Mouse (Mus musculus) hindbrain, embryonic 16.5 days (tissue): ENCODE data around the gene Atg7. TPM values are rescaled to one million over a fixed set of nuclear protein-coding genes. Genes with fewer than 3 reads are reported as not detected.

Experiments
- ATAC-seq: fragments of 200-750 bp; cut with Nextera tagmentation; 2 replicates; pipeline ENCODE4 v1.8.0; 2017; ENCODE audit warnings: moderate TSS enrichment, moderate library complexity
- H3K27ac ChIP-seq: fragments of 300-500 bp; sonication (generic); 2 replicates; pipeline ENCODE4 v1.5.1; 2014; ENCODE audit warnings: low read depth, mild to moderate bottlenecking, control low read depth, low read length, moderate library complexity
- H3K27me3 ChIP-seq: fragments of 300-500 bp; sonication (generic); replicated peaks from 2 replicates; pipeline ENCODE4 v1.6.1; 2014; ENCODE audit warnings: low read length; ENCODE audit not compliant: control insufficient read depth, insufficient read depth
- H3K36me3 ChIP-seq: fragments of 300-500 bp; sonication (generic); 2 replicates; pipeline ENCODE4 v1.6.1; 2014; ENCODE audit warnings: mild to moderate bottlenecking, low read length, moderate library complexity, mixed read lengths; ENCODE audit not compliant: control insufficient read depth, insufficient read depth
- H3K4me1 ChIP-seq: fragments of 300-500 bp; sonication (generic); 2 replicates; pipeline ENCODE4 v1.6.1; 2014; ENCODE audit warnings: low read depth, low read length; ENCODE audit not compliant: control insufficient read depth, insufficient read depth
- H3K4me2 ChIP-seq: fragments of 300-500 bp; sonication (generic); 2 replicates; pipeline ENCODE4 v1.6.1; 2014; ENCODE audit warnings: mild to moderate bottlenecking, low read length, control low read depth, moderate library complexity
- H3K4me3 ChIP-seq: fragments of 300-500 bp; sonication (generic); 2 replicates; pipeline ENCODE4 v1.5.1; 2014; ENCODE audit warnings: mild to moderate bottlenecking, low read length, control low read depth, moderate library complexity
- H3K9ac ChIP-seq: fragments of 300-500 bp; sonication (generic); 2 replicates; pipeline ENCODE4 v1.6.1; 2014; ENCODE audit warnings: low read depth, mild to moderate bottlenecking, control low read depth, low read length, moderate library complexity
- H3K9me3 ChIP-seq: fragments of 300-500 bp; sonication (generic); 2 replicates; pipeline ENCODE4 v1.6.1; 2014; ENCODE audit warnings: mild to moderate bottlenecking, low read length, moderate library complexity; ENCODE audit not compliant: control insufficient read depth
- WGBS: fragments of 180-500 bp; shearing (Covaris S2); extraction: QIAGEN DNeasy Blood & Tissue Kit; methylation state at CpG from one replicate; pipeline ENCODE4 v1.1.7; 2014; 5-methylcytosine and 5-hydroxymethylcytosine counted together
- polyA plus RNA-seq: library from polyadenylated mRNA; unstranded; fragments of >200 nt; fragmentation: Nextera tagmentation; extraction: Ambion mirVana; gene quantifications from 2 replicates; pipeline ENCODE4 v1.2.1, GENCODE M21; 2015

Gene Atg7
- polyA plus RNA-seq, 1 experiment from 2014 or later = 18.0 TPM

DNA sequence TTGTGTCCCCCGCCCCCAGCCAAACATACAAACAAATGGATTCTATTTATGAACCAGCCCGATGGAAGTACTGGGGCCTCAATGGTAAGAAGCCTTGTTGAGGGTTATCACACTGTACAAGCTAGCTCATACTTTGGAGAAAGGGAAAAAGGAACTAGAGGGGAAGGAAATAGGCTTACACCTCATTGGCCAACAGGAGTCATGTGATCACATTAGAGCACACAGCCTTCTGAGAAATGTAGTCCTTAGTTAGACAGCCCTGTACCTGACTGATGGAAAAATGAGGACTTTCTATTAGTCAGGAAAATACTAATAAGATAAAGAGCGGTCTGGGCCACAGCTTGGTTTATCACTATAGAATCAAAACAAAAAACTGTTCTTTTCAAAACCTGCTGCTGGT lies 188.9 kb downstream of the Atg7 start:
- Histone ChIP-seq H3K27ac (no peak overlapping the region), H3K36me3 (no peaks in the 10 kb centered on the region), H3K4me2 (no peak overlapping the region), H3K9ac (no peak overlapping the region), H3K27me3 (no peaks in the 10 kb centered on the region), H3K9me3 (no peaks in the 10 kb centered on the region), H3K4me1 (peaks cover 14% of the 10 kb centered on the region), H3K4me3 (no peak overlapping the region)
- ATAC-seq = no peak
- 94% methylated on average over 3 of the region's 3 CpGs for WGBS

DNA sequence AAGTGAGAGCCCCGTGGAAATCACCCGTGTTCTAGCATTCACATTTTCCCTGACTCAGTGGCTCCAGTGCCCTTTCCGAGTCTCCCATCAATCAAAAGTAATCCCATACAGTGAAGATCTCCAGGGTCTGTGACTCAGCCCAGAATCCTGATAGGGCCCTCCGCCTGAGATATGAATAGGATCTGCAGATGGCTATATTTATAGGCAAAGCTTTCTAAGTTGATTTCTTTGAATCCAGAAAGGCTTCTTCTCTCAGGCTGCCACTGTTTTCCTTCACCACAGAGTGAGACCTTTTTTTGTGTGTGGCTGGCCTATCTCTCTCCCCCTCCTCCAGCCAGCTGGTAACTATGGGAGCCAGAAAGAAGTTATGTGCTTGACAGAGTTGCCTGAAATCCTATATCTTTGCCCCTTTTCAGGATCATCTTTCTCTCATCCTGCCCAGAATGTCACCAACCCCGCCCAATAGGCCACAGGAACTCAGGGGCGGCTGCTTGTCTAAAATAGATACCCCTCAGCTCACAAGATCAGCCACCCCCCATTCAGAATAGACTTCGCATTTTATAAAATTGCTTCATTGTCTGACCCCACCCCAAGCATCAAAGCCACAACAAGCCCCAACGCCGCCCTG lies 190.3 kb downstream of the Atg7 start:
- H3K27ac ChIP-seq = no peak overlapping the region; the same call in 1 of the 2 replicates
- H3K27me3 ChIP-seq = no peaks in the 10 kb centered on the region
- no peak overlapping the region for H3K4me3 ChIP-seq
- WGBS = 66% methylated on average over 9 of the region's 9 CpGs
- ATAC-seq = no peak
- no peaks in the 10 kb centered on the region for H3K36me3 ChIP-seq
- H3K9me3 ChIP-seq = no peaks in the 10 kb centered on the region
- peaks cover 14% of the 10 kb centered on the region for H3K4me1 ChIP-seq
- H3K9ac ChIP-seq = no peak overlapping the region
- H3K4me2 ChIP-seq = no peak overlapping the region

DNA sequence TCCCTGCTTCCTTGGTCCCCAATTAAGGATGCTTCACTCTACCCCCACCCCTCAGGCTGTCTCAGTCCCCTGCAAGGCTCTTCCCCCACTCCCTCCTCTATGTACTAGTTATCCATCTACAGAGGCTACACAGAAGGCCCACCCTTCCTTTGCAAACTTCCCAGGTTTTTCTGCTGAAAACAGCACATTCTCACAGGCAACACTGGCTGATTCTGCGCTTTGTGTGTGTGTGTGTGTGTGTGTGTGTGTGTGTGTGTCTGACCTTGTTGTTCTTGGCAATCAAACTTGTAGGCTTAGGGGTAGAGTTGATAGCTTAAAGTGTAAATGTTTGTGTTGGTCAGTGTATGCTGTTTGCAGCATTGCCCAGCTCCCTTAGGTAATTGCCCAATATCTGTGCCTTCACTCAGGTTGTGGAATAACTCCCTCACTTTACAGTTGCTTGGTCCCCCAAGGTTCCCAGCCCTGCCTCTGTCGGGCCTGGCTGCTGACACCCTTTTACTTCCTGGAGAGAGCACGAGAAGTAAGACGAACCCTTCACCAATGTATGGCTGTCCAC lies 191.0 kb downstream of the Atg7 start:
- Histone ChIP-seq H3K4me3 (no peak overlapping the region), H3K36me3 (no peaks in the 10 kb centered on the region), H3K4me1 (peaks cover 14% of the 10 kb centered on the region), H3K9me3 (no peaks in the 10 kb centered on the region; the same call in 1 of the 2 replicates), H3K4me2 (no peak overlapping the region), H3K27me3 (no peaks in the 10 kb centered on the region), H3K9ac (no peak overlapping the region), H3K27ac (no peak overlapping the region)
- 58% methylated on average over 4 of the region's 4 CpGs for WGBS
- ATAC-seq = no peak

DNA sequence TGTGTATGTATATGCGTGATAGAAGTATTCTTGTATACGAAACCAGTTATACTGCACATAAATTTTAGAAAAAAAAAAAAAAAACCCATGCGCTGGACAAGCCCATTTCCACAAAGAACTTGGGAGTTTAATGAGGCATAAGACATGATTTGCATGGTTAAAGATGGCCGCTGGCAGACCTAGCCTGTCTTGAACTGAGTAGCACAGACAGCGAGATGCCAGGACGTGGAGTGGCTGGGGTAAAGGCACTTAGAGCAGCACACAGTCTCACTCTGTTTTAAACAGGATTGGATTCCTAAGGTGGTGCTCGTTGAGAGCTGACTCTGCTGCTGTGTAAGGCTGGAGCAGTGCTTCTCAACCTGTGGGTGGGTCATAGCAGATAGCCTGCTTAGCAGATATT lies 192.4 kb downstream of the Atg7 start:
- no peak overlapping the region for H3K4me2 ChIP-seq
- H3K4me3 ChIP-seq = no peak overlapping the region
- no peaks in the 10 kb centered on the region for H3K27me3 ChIP-seq
- WGBS = 69% methylated on average over 7 of the region's 7 CpGs
- H3K9ac ChIP-seq = no peak overlapping the region
- no peaks in the 10 kb centered on the region; the same call in 1 of the 2 replicates for H3K9me3 ChIP-seq
- H3K4me1 ChIP-seq = peaks cover 14% of the 10 kb centered on the region
- ATAC-seq = no peak
- no peak overlapping the region for H3K27ac ChIP-seq
- no peaks in the 10 kb centered on the region for H3K36me3 ChIP-seq

DNA sequence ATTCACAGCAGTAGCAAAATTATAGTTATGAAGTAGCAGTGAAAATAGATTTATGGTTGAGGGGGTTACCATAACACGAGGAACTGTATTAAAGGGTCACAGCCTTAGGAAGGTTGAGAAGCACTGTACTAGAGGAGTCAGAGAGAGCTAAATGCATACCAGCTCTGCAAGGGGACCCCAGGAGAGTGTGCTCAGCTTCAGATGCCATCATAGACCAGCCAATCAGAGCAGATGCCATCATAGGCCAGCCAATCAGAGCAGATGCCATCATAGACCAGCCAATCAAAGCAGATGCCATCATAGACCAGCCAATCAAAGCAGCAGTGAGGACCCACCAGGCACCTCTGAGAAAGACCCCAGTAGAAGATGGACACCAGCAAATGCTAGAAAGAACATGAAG lies 192.9 kb downstream of the Atg7 start:
- H3K4me2 ChIP-seq = no peak overlapping the region
- H3K9ac ChIP-seq = no peak overlapping the region
- H3K27ac ChIP-seq = no peak overlapping the region
- ATAC-seq = 0 out of 2 replicates have a peak, but pooled peaks have one; percentile 49
- WGBS = 81% methylated on average over 1 of the region's 1 CpGs
- H3K36me3 ChIP-seq = no peaks in the 10 kb centered on the region
- H3K27me3 ChIP-seq = no peaks in the 10 kb centered on the region
- H3K4me3 ChIP-seq = no peak overlapping the region
- H3K4me1 ChIP-seq = peaks cover 14% of the 10 kb centered on the region
- no peaks in the 10 kb centered on the region; the same call in 1 of the 2 replicates for H3K9me3 ChIP-seq

DNA sequence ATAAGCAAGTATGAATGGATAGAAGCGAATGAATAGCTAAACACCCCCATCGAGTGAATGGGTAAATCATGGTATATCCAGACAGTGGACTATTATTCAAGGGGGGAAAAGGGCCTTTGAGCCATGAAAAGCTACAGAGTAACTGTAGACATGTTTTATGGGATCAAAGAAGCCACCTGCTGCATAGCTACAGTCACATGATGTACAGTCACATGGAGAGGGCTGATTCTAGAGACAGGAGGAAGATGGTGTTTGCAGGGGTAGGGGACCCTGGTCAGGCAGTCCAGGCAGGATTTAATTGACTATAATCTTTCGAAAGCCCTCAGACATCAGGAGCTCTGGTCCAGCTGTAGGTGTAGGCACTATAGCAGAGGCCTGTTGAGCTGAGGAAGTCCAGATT lies 193.5 kb downstream of the Atg7 start:
- no peaks in the 10 kb centered on the region for H3K27me3 ChIP-seq
- H3K27ac ChIP-seq = no peak overlapping the region
- H3K9ac ChIP-seq = no peak overlapping the region
- H3K9me3 ChIP-seq = no peaks in the 10 kb centered on the region; the same call in 1 of the 2 replicates
- WGBS = 74% methylated on average over 3 of the region's 3 CpGs
- peaks cover 21% of the 10 kb centered on the region for H3K4me1 ChIP-seq
- no peak for ATAC-seq
- H3K4me2 ChIP-seq = no peak overlapping the region
- no peak overlapping the region for H3K4me3 ChIP-seq
- no peaks in the 10 kb centered on the region for H3K36me3 ChIP-seq

DNA sequence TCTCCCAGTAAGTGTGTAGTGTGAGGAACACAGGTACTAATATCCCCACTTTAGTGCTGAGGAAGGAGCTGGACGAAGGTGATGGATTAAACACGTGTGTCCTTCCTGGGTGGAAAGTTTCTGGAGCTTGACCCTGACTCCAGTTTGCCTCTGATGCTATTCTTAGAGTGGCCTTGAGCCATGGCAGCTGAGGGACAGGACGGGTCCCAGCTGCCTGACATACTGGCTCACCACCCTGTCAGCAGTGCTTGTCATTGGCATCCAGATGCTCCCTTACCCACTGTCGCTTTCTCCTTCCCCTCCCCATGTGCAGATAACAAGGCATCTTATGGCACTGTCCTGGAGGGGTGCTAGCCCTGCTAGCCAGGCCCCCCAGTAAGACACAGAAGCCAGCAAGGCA lies 196.0 kb downstream of the Atg7 start:
- Histone ChIP-seq H3K4me2 (no peak overlapping the region), H3K4me1 (peaks cover 16% of the 10 kb centered on the region), H3K9ac (no peak overlapping the region), H3K27ac (no peak overlapping the region), H3K27me3 (no peaks in the 10 kb centered on the region), H3K9me3 (no peaks in the 10 kb centered on the region; the same call in 1 of the 2 replicates), H3K36me3 (no peaks in the 10 kb centered on the region), H3K4me3 (no peak overlapping the region)
- WGBS = 91% methylated on average over 4 of the region's 4 CpGs
- ATAC-seq = no peak

DNA sequence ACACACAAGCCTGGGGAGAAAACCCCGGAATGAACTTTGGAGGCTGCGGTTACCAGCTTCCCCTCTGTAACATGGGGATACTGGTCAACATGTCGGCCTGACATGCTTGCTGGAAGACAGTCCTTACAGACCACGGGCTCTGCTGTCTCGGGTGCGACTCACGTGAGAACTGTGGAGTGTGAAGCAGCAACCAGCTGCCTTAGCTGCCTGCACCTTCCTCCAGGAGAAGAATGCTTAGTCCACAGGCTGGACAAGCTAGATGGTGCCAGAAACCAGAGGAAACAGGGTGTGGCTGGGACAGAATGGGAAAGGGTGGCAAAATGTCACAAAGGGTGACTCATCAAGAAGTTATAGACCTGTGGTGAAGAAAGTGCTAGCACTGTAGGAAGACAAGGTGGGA lies 197.1 kb downstream of the Atg7 start:
- H3K36me3 ChIP-seq = no peaks in the 10 kb centered on the region
- 93% methylated on average over 7 of the region's 7 CpGs for WGBS
- no peak overlapping the region for H3K9ac ChIP-seq
- H3K4me1 ChIP-seq = peaks cover 11% of the 10 kb centered on the region
- no peak overlapping the region for H3K4me2 ChIP-seq
- no peak overlapping the region for H3K27ac ChIP-seq
- no peaks in the 10 kb centered on the region for H3K27me3 ChIP-seq
- H3K4me3 ChIP-seq = no peak overlapping the region
- no peaks in the 10 kb centered on the region; the same call in 1 of the 2 replicates for H3K9me3 ChIP-seq
- no peak for ATAC-seq

DNA sequence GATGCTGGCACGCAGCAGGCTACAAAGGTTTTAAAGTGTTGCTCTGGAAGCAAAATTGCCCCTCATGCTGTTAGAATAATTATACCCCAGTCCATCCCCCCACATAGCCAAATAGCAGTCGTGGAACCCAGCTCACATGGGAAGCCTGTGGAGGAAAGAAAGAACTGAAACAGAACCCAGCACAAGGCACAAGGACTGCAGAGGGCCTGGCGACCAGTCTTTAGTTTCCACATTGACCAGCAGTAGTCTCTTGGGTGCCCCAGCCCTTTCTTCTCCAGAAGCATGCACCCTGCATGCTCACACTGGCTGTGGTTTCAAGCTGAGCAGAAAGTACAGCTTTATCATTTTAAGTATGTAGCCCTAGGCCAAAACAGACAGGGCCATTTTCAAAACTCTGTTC lies 199.2 kb downstream of the Atg7 start:
- Histone ChIP-seq H3K9ac (no peak overlapping the region; the same call in none of the 2 replicates), H3K36me3 (no peaks in the 10 kb centered on the region), H3K4me3 (no peak overlapping the region), H3K4me2 (no peak overlapping the region), H3K27me3 (no peaks in the 10 kb centered on the region), H3K4me1 (peaks cover 17% of the 10 kb centered on the region), H3K9me3 (no peaks in the 10 kb centered on the region; the same call in 1 of the 2 replicates), H3K27ac (no peak overlapping the region)
- no peak for ATAC-seq
- WGBS = 51% methylated on average over 3 of the region's 3 CpGs
